Mouse (Mus musculus): ENCODE measurements around the gene Ppp4r4. TPM values are rescaled to one million over a fixed set of nuclear protein-coding genes. Genes with fewer than 3 reads are reported as not detected.
A peak's percentile ranks its signal among the peaks of the same experiment; 100 is the strongest.

Ppp4r4 gene
- polyA plus RNA-seq, 1 experiment = 0.99 TPM

- H3K27ac ChIP-seq (ENCODE audit: insufficient read depth, low read depth, low read length) = no peak overlapping the region
- no peaks in the 10 kb centered on the region for H3K36me3 ChIP-seq (ENCODE audit: control insufficient read depth, insufficient read depth, low read length)
- H3K27me3 ChIP-seq (replicated peaks; ENCODE audit: control insufficient read depth, insufficient read depth, low read length) = no peaks in the 10 kb centered on the region
- 2% methylated on average over 44 of the region's 44 CpGs for WGBS
- TF ChIP-seq CTCF (conservative IDR thresholded peaks at IDR 0.05; ENCODE audit: insufficient read depth, insufficient read length, low read depth, low read length) (no peak), POLR2A (IDR thresholded peaks at IDR 0.05; ENCODE audit: low read depth, low read length) (no peak)
- peak; percentile 15 for DNase-seq
- no peaks in the 10 kb centered on the region for H3K4me1 ChIP-seq (ENCODE audit: control insufficient read depth, insufficient read depth, low read length)
- peak overlapping the region; percentile 81 for H3K4me3 ChIP-seq (ENCODE audit: insufficient read depth, low read depth, low read length)
These were observed 739 bp downstream of the Ppp4r4 start for GRCm38 (mm10) chr12:103532649-103533395.

GRCm38 (mm10) chr12:103540429-103540828 is 8.3 kb downstream of the Ppp4r4 start:
- H3K27me3 ChIP-seq (replicated peaks; ENCODE audit: control insufficient read depth, insufficient read depth, low read length) = no peaks in the 10 kb centered on the region
- H3K4me3 ChIP-seq (ENCODE audit: insufficient read depth, low read depth, low read length) = no peak overlapping the region
- H3K4me1 ChIP-seq (ENCODE audit: control insufficient read depth, insufficient read depth, low read length) = no peaks in the 10 kb centered on the region
- DNase-seq = no peak
- WGBS = 69% methylated on average over 4 of the region's 4 CpGs
- H3K36me3 ChIP-seq (ENCODE audit: control insufficient read depth, insufficient read depth, low read length) = no peaks in the 10 kb centered on the region
- H3K27ac ChIP-seq (ENCODE audit: insufficient read depth, low read depth, low read length) = no peak overlapping the region
- TF ChIP-seq POLR2A (IDR thresholded peaks at IDR 0.05; ENCODE audit: low read depth, low read length) (no peak), CTCF (conservative IDR thresholded peaks at IDR 0.05; ENCODE audit: insufficient read depth, insufficient read length, low read depth, low read length) (no peak)

GRCm38 (mm10) chr12:103543351-103543750 is 11.3 kb downstream of the Ppp4r4 start:
- Histone ChIP-seq H3K27me3 (replicated peaks; ENCODE audit: control insufficient read depth, insufficient read depth, low read length) (no peaks in the 10 kb centered on the region), H3K4me1 (ENCODE audit: control insufficient read depth, insufficient read depth, low read length) (no peaks in the 10 kb centered on the region), H3K4me3 (ENCODE audit: insufficient read depth, low read depth, low read length) (no peak overlapping the region), H3K36me3 (ENCODE audit: control insufficient read depth, insufficient read depth, low read length) (no peaks in the 10 kb centered on the region), H3K27ac (ENCODE audit: insufficient read depth, low read depth, low read length) (no peak overlapping the region)
- no peak for DNase-seq
- WGBS = 89% methylated on average over 2 of the region's 2 CpGs
- no peak for TF ChIP-seq CTCF (conservative IDR thresholded peaks at IDR 0.05; ENCODE audit: insufficient read depth, insufficient read length, low read depth, low read length)
- TF ChIP-seq POLR2A (IDR thresholded peaks at IDR 0.05; ENCODE audit: low read depth, low read length) = no peak

- TF ChIP-seq POLR2A (IDR thresholded peaks at IDR 0.05; ENCODE audit: low read depth, low read length) (no peak), CTCF (conservative IDR thresholded peaks at IDR 0.05; ENCODE audit: insufficient read depth, insufficient read length, low read depth, low read length) (peak; percentile 48)
These were observed 12.1 kb downstream of the Ppp4r4 start for GRCm38 (mm10) chr12:103544213-103544612.

GRCm38 (mm10) chr12:103547438-103547837 is 15.4 kb downstream of the Ppp4r4 start:
- DNase-seq = no peak
- H3K4me3 ChIP-seq (ENCODE audit: insufficient read depth, low read depth, low read length) = no peak overlapping the region
- no peak overlapping the region for H3K27ac ChIP-seq (ENCODE audit: insufficient read depth, low read depth, low read length)
- TF ChIP-seq CTCF (conservative IDR thresholded peaks at IDR 0.05; ENCODE audit: insufficient read depth, insufficient read length, low read depth, low read length) (no peak), POLR2A (IDR thresholded peaks at IDR 0.05; ENCODE audit: low read depth, low read length) (no peak)
- H3K4me1 ChIP-seq (ENCODE audit: control insufficient read depth, insufficient read depth, low read length) = no peaks in the 10 kb centered on the region
- WGBS = 35% methylated on average over 2 of the region's 2 CpGs
- H3K36me3 ChIP-seq (ENCODE audit: control insufficient read depth, insufficient read depth, low read length) = no peaks in the 10 kb centered on the region
- no peaks in the 10 kb centered on the region for H3K27me3 ChIP-seq (replicated peaks; ENCODE audit: control insufficient read depth, insufficient read depth, low read length)

More at GRCm38 (mm10) chr12:103544213-103544612, 12.1 kb downstream of the Ppp4r4 start:
- no peak overlapping the region for H3K27ac ChIP-seq (ENCODE audit: insufficient read depth, low read depth, low read length)
- peak; percentile 57 for DNase-seq
- no peaks in the 10 kb centered on the region for H3K4me1 ChIP-seq (ENCODE audit: control insufficient read depth, insufficient read depth, low read length)
- no peak overlapping the region for H3K4me3 ChIP-seq (ENCODE audit: insufficient read depth, low read depth, low read length)
- no peaks in the 10 kb centered on the region for H3K36me3 ChIP-seq (ENCODE audit: control insufficient read depth, insufficient read depth, low read length)
- WGBS = 3% methylated on average over 3 of the region's 3 CpGs
- no peaks in the 10 kb centered on the region for H3K27me3 ChIP-seq (replicated peaks; ENCODE audit: control insufficient read depth, insufficient read depth, low read length)

GRCm38 (mm10) chr12:103548526-103548925 is 16.4 kb downstream of the Ppp4r4 start:
- Histone ChIP-seq H3K4me3 (ENCODE audit: insufficient read depth, low read depth, low read length) (no peak overlapping the region), H3K36me3 (ENCODE audit: control insufficient read depth, insufficient read depth, low read length) (no peaks in the 10 kb centered on the region), H3K4me1 (ENCODE audit: control insufficient read depth, insufficient read depth, low read length) (no peaks in the 10 kb centered on the region), H3K27me3 (replicated peaks; ENCODE audit: control insufficient read depth, insufficient read depth, low read length) (no peaks in the 10 kb centered on the region), H3K27ac (ENCODE audit: insufficient read depth, low read depth, low read length) (no peak overlapping the region)
- 71% methylated on average over 4 of the region's 4 CpGs for WGBS
- DNase-seq = no peak
- TF ChIP-seq CTCF (conservative IDR thresholded peaks at IDR 0.05; ENCODE audit: insufficient read depth, insufficient read length, low read depth, low read length) (no peak), POLR2A (IDR thresholded peaks at IDR 0.05; ENCODE audit: low read depth, low read length) (no peak)

- no peaks in the 10 kb centered on the region for H3K4me1 ChIP-seq (ENCODE audit: control insufficient read depth, insufficient read depth, low read length)
- DNase-seq = no peak
- H3K36me3 ChIP-seq (ENCODE audit: control insufficient read depth, insufficient read depth, low read length) = no peaks in the 10 kb centered on the region
- no peaks in the 10 kb centered on the region for H3K27me3 ChIP-seq (replicated peaks; ENCODE audit: control insufficient read depth, insufficient read depth, low read length)
- 91% methylated on average over 6 of the region's 6 CpGs for WGBS
- no peak overlapping the region for H3K4me3 ChIP-seq (ENCODE audit: insufficient read depth, low read depth, low read length)
- no peak overlapping the region for H3K27ac ChIP-seq (ENCODE audit: insufficient read depth, low read depth, low read length)
- TF ChIP-seq POLR2A (IDR thresholded peaks at IDR 0.05; ENCODE audit: low read depth, low read length) = no peak
- no peak for TF ChIP-seq CTCF (conservative IDR thresholded peaks at IDR 0.05; ENCODE audit: insufficient read depth, insufficient read length, low read depth, low read length)
These were observed 18.0 kb downstream of the Ppp4r4 start for GRCm38 (mm10) chr12:103550047-103550446.
